Comparison of ENCODE assay signal across 22 mouse cellular contexts in the genomic region with DNA sequence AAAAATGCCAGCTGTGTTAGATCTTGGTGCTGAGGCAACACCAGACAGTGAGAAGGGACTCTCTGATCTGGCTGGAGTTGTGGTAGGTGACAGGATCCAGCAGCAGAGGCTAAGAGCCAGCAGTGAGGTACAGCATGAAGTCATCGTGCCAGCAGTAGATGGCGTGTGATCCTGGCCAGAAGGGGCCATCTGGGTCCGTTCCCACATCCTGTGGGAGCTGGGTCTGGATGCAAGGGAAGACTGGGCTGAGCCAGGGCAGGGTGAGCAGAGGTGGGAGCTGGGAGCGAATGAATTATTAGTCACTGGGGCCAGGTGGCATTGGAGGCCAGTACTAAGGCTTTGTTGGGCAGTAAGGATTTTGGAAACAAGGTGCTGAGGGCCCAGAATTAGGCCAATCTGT. TPM values are rescaled to one million over a fixed set of nuclear protein-coding genes. Genes with fewer than 3 reads are reported as not detected.
DNase-seq lines count a peak whose midpoint lies in the region; ATAC-seq and TF ChIP-seq lines count a peak whose summit lies in the region.
"Had no signal": no experiment of that assay in that cellular context is flagged by ENCODE, and none has a peak within 500 bp of the region (broad histone marks: within the 10 kb centered on the region; RNA-seq: fewer than 3 reads in every experiment).

No protein-coding gene starts in this region.

- peak; percentile 38 for DNase-seq in cerebellum, adult 11 months
- DNase-seq in left cerebral cortex, postnatal 4 days: peak; percentile 17
- no peak for DNase-seq in left cerebral cortex, adult 2 months (ENCODE audit: extremely low spot score in 1 of 2, low spot score in 2 of 2)
- DNase-seq in cerebellum, adult 9-10 months: peak; percentile 62
- DNase-seq in kidney, postnatal 36 days: no peak
- no peak for DNase-seq in frontal cortex, postnatal 10 days (ENCODE audit: low spot score in 2 of 2)
- DNase-seq: B cell, adult 2 months; gastrocnemius, postnatal 36 days; lung, adult 2 months; lung, postnatal 4 days; retina, postnatal 1 day; right cerebral cortex, postnatal 4 days had no signal

- H3K4me3 ChIP-seq in left cerebral cortex, adult 2 months: no peak overlapping the region
- no peak overlapping the region for H3K4me3 ChIP-seq in intestine, embryonic 16.5 days (ENCODE audit: low read length)
- H3K4me3 ChIP-seq: embryonic facial prominence, embryonic 12.5 days; heart, embryonic 10.5 days; kidney, embryonic 15.5 days; limb, embryonic 10.5 days had no signal

- H3K9me3 ChIP-seq in intestine, embryonic 16.5 days (ENCODE audit: control insufficient read depth, low read length): no peaks in the 10 kb centered on the region
- H3K9me3 ChIP-seq: embryonic facial prominence, embryonic 12.5 days; heart, embryonic 10.5 days; kidney, embryonic 15.5 days; limb, embryonic 10.5 days had no signal

- no peak overlapping the region for H3K27ac ChIP-seq in left cerebral cortex, adult 2 months
- no peak overlapping the region for H3K27ac ChIP-seq in intestine, embryonic 16.5 days (ENCODE audit: low read length)
- H3K27ac ChIP-seq: embryonic facial prominence, embryonic 12.5 days; heart, embryonic 10.5 days; kidney, embryonic 15.5 days; limb, embryonic 10.5 days had no signal

- H3K9ac ChIP-seq in intestine, embryonic 16.5 days (ENCODE audit: low read depth, low read length): no peak overlapping the region
- H3K9ac ChIP-seq: embryonic facial prominence, embryonic 12.5 days; kidney, embryonic 15.5 days had no signal

- no peaks in the 10 kb centered on the region for H3K27me3 ChIP-seq in intestine, embryonic 16.5 days (replicated peaks; ENCODE audit: control insufficient read depth, insufficient read depth, low read length)
- H3K27me3 ChIP-seq: embryonic facial prominence, embryonic 12.5 days; kidney, embryonic 15.5 days; Patski had no signal

- 0 out of 2 replicates have a peak, but pooled peaks cover 2% of the 10 kb centered on the region for H3K4me1 ChIP-seq in intestine, embryonic 16.5 days (ENCODE audit: control insufficient read depth, insufficient read depth, low read length)

- intact Hi-C loops in left cerebral cortex, postnatal 4 days (cut with DNase I): no loop called here
- intact Hi-C loops in left cerebral cortex, adult 2 months (cut with DNase I): no loop called here

- H3K36me3 ChIP-seq in intestine, embryonic 16.5 days (ENCODE audit: control insufficient read depth, insufficient read depth, low read length): peaks cover 4% of the 10 kb centered on the region; the same call in 1 of the 2 replicates

- ATAC-seq in cerebellum, adult (ENCODE audit: insufficient number of reproducible peaks, low FRiP score, low TSS enrichment): no peak
- peak; percentile 70 for ATAC-seq in intestine, embryonic 16.5 days
- ATAC-seq: inflammation-experienced regulatory T-cells, adult 6 months; Patski had no signal

- no peak for TF ChIP-seq CTCF in left cerebral cortex, adult 2 months (IDR thresholded peaks at IDR 0.05)

- WGBS in intestine, embryonic 16.5 days: 68% methylated on average over 4 of the region's 4 CpGs

- H3K4me2 ChIP-seq in intestine, embryonic 16.5 days (ENCODE audit: low read depth, low read length): no peak overlapping the region
- H3K4me2 ChIP-seq: embryonic facial prominence, embryonic 12.5 days; kidney, embryonic 15.5 days; liver, embryonic 11.5 days; midbrain, embryonic 11.5 days had no signal

RNA-seq across cellular contexts. Expression of a gene that starts 30.9 kb away (rescaled TPM):
- 1 to 10 TPM; 4.1 to 4.7 TPM for total RNA-seq in left cerebral cortex, postnatal 4 days (2021)
- 1 to 10 TPM; 6.9 to 7.3 TPM for total RNA-seq in left cerebral cortex, adult 2 months (2021)
- polyA plus RNA-seq in intestine, embryonic 16.5 days (2015; fragmentation: Nextera tagmentation; extraction: Ambion mirVana): 4.2 and 4.5 TPM in 2 replicates

RNA-seq across cellular contexts. Expression of a gene that starts 31.3 kb away (rescaled TPM):
- 100 to 1,000 TPM in 1 of 2 experiments, 10 to 100 TPM in 1; 96.9 to 106 TPM for total RNA-seq in left cerebral cortex, postnatal 4 days (2021)
- total RNA-seq in left cerebral cortex, adult 2 months (2021): 10 to 100 TPM; 81.9 to 84.4 TPM
- polyA plus RNA-seq in intestine, embryonic 16.5 days (2015; fragmentation: Nextera tagmentation; extraction: Ambion mirVana): 48.9 and 56.6 TPM in 2 replicates

Comparison
In these comparisons a context has a peak if more than half of its experiments do, and no peak if none do; other contexts are left out.
1. DNase-seq: peak in cerebellum, adult 11 months (single experiment), left cerebral cortex, postnatal 4 days (single experiment) and cerebellum, adult 9-10 months (single experiment); none in left cerebral cortex, adult 2 months (0 of 2), kidney, postnatal 36 days (0 of 2) and frontal cortex, postnatal 10 days (0 of 2).